Mouse (Mus musculus) embryonic facial prominence, embryonic 14.5 days (tissue): ENCODE measurements at regions not wholly inside any gene's neighbourhood (a gene's known extent, or its start where the extent isn't known, plus 50 kb on each side); places are given as distances from the start of the nearest gene placed in this dataset.
A peak's percentile ranks its signal among the peaks of the same experiment; 100 is the strongest.

ENCODE experiments used
- ATAC-seq: fragments of 200-750 bp; cut with Nextera tagmentation; 2 replicates; pipeline ENCODE4 v1.8.0; 2017; ENCODE audit warnings: low read depth, moderate number of reproducible peaks, moderate TSS enrichment
- DNase-seq: peaks from one replicate; pipeline ENCODE4 v3.0.0-alpha.2; 2015; ENCODE audit warnings: low spot score
- H3K27ac ChIP-seq: fragments of 300-500 bp; sonication (generic); replicated peaks from 2 replicates; pipeline ENCODE4 v1.5.1; 2014; ENCODE audit warnings: low read depth, mild to moderate bottlenecking, low read length, moderate library complexity
- H3K27me3 ChIP-seq: fragments of 300-500 bp; sonication (generic); replicated peaks from 2 replicates; pipeline ENCODE4 v1.6.1; 2014; ENCODE audit warnings: low read length; ENCODE audit not compliant: control insufficient read depth, insufficient read depth
- H3K36me3 ChIP-seq: fragments of 300-500 bp; sonication (generic); 2 replicates; pipeline ENCODE4 v1.6.1; 2014; ENCODE audit warnings: low read length, mixed read lengths; ENCODE audit not compliant: control insufficient read depth, insufficient read depth
- H3K4me1 ChIP-seq: fragments of 300-500 bp; sonication (generic); 2 replicates; pipeline ENCODE4 v1.6.1; 2014; ENCODE audit warnings: antibody characterized with exemption, low read length; ENCODE audit not compliant: control insufficient read depth, insufficient read depth
- H3K4me2 ChIP-seq: fragments of 300-500 bp; sonication (generic); 2 replicates; pipeline ENCODE4 v1.6.1; 2014; ENCODE audit warnings: low read depth, mild to moderate bottlenecking, low read length, moderate library complexity, mixed read lengths
- H3K4me3 ChIP-seq: fragments of 300-500 bp; sonication (generic); 2 replicates; pipeline ENCODE4 v1.5.1; 2014; ENCODE audit warnings: low read depth, mild to moderate bottlenecking, low read length
- H3K9ac ChIP-seq: fragments of 300-500 bp; sonication (generic); 2 replicates; pipeline ENCODE4 v1.6.1; 2014; ENCODE audit warnings: low read depth, mild to moderate bottlenecking, low read length, moderate library complexity, mixed read lengths
- H3K9me3 ChIP-seq: fragments of 300-500 bp; sonication (generic); 2 replicates; pipeline ENCODE4 v1.6.1; 2016; ENCODE audit warnings: low read length; ENCODE audit not compliant: control insufficient read depth
- WGBS: fragments of 180-500 bp; shearing (Covaris S2); extraction: QIAGEN DNeasy Blood & Tissue Kit; methylation state at CpG from one replicate; pipeline ENCODE4 v1.1.7; 2014; 5-methylcytosine and 5-hydroxymethylcytosine counted together

DNA sequence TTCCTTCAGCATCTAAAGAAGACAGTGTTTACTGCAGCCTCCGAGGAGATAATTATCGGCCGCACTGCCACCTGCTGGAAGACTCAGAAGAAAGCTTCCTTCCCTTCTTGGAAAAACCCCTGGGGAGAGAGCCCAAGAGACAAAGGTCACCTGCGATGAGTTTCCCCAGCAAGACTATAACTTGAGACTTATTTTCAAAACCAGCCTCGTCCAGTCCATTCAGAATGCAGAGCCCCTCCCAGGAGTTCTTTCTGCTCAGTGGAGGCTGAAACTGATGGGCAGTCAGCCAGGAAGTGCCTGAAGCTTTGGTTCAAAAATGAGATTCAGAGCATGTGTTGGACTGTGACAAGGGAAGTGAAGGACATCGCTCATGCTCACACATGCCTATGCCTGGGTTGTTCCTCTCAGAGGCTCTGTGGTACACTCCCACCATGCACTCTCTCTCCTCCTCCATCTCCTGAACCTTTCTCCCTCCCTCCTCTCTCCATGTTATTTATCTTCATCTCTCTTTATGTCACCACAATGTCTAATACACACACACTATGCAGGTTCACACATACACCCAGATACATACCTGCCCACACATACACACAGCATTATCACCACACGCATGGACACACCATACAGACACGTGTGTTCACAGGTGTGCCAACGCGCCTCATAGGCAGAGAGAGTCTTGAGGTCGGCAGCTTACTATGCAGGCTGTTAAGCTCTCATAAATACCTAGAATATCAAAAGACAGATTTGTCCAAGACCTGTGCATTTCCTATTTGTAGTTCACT lies 78.3 kb upstream of the Pitrm1 start:
- H3K27ac ChIP-seq: no peak overlapping the region
- no peaks in the 10 kb centered on the region for H3K4me1 ChIP-seq
- no peak overlapping the region for H3K4me2 ChIP-seq
- H3K4me3 ChIP-seq: no peak overlapping the region
- H3K36me3 ChIP-seq: no peaks in the 10 kb centered on the region
- H3K9me3 ChIP-seq: peaks cover 4% of the 10 kb centered on the region; the same call in 1 of the 2 replicates
- 47% methylated on average over 11 of the region's 11 CpGs for WGBS
- no peaks in the 10 kb centered on the region for H3K27me3 ChIP-seq
- no peak overlapping the region for H3K9ac ChIP-seq
- ATAC-seq (no peak), DNase-seq (peak; percentile 64)

DNA sequence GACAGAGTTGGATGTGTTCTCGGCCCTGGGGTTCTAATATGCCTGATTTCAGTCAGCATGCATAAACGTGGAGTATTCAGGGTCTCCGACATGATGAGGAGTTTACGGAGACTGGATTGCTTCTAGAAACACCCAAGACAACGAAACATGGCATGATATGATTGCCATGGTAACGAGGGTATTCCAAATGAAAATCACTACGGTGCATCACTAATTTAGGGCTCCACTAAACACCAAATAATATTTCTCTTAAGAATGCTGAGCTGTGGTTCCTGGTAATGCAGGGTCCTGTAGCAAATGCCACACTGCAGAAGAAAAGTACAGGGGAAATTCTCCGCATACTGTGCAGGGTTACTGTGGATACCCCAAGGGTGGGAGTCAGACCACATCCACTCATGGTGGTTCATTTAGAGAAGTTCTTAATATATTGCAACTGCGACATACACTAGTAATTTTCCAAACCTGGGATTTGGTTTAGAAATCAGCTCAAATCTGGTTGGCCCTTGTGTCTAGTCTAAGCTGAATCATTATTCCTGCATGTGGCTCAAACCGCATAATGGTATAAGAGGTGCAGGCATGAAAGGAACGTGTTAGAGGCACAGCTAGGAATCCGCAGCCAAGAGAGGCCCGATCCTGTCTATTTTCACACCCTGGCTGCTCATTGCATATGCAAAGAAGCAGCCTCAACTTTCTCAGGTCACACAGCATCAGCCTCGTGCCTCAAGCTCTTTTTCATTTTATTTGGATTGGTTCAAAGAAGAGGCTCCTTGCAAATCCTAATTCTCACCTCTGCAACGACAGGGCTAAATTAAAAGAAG lies 77.5 kb upstream of the Pitrm1 start:
- no peak for ATAC-seq
- H3K36me3 ChIP-seq: no peaks in the 10 kb centered on the region
- no peak overlapping the region for H3K4me3 ChIP-seq
- peak; percentile 16 for DNase-seq
- H3K4me2 ChIP-seq: no peak overlapping the region
- H3K9me3 ChIP-seq: peaks cover 4% of the 10 kb centered on the region; the same call in 1 of the 2 replicates
- no peak overlapping the region for H3K27ac ChIP-seq
- no peak overlapping the region for H3K9ac ChIP-seq
- WGBS: 69% methylated on average over 15 of the region's 15 CpGs
- no peaks in the 10 kb centered on the region for H3K27me3 ChIP-seq
- H3K4me1 ChIP-seq: no peaks in the 10 kb centered on the region

GRCm38 (mm10) chr13:6471643-6472042 lies 76.3 kb upstream of the Pitrm1 start:
- Histone ChIP-seq H3K27ac (no peak overlapping the region), H3K4me1 (no peaks in the 10 kb centered on the region), H3K27me3 (no peaks in the 10 kb centered on the region), H3K36me3 (no peaks in the 10 kb centered on the region), H3K4me3 (no peak overlapping the region), H3K4me2 (no peak overlapping the region), H3K9ac (no peak overlapping the region), H3K9me3 (peaks cover 4% of the 10 kb centered on the region; the same call in 1 of the 2 replicates)
- DNase-seq (peak; percentile 89), ATAC-seq (peak; percentile 72)
- 8% methylated on average over 7 of the region's 7 CpGs for WGBS

DNA sequence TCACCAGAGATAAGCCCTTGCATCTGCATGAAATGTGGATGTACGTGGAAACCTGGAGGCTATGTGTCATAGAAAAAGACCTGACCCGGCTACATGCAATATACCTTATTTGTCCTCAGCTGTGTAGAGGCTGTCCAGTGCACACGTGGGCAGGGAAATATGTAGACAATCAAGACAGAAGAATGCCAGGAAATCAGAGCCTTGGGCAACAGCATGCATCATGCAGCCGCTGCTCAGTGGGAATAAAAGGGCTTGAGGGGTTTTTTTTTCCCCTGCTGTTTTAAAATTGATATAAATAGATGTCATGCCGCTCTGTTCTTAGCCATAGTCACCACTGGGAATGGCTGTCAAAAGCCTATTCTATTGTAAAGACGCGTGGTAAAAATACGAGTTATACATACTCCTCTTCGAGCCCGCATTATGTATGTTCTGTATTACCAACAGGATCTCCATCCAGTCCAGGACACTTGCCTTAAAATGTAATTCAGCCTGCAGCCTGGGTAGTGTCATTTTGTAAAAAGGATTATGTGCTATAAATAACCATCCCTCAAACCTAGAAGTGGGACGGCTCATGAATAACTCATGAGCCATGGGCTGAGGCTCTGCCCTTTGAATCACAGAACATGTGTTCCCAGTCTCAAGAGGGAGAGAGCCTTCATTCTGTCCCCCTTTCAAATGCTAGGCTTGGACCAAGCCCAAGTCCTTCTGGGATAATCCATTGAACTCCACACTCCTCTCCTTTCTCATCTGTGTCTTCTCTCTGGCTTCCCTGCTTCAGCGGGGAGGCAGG lies 74.4 kb upstream of the Pitrm1 start:
- Histone ChIP-seq H3K9ac (no peak overlapping the region), H3K27me3 (no peaks in the 10 kb centered on the region), H3K27ac (no peak overlapping the region), H3K36me3 (no peaks in the 10 kb centered on the region), H3K4me2 (no peak overlapping the region), H3K4me1 (no peaks in the 10 kb centered on the region), H3K4me3 (no peak overlapping the region), H3K9me3 (no peaks in the 10 kb centered on the region)
- ATAC-seq (peak; percentile 35; the same call in 1 of the 2 replicates), DNase-seq (peak; percentile 69)
- WGBS: 58% methylated on average over 12 of the region's 12 CpGs

- H3K36me3 ChIP-seq: no peaks in the 10 kb centered on the region
- H3K27ac ChIP-seq: no peak overlapping the region
- ATAC-seq (no peak), DNase-seq (no peak)
- H3K9me3 ChIP-seq: no peaks in the 10 kb centered on the region
- no peak overlapping the region for H3K4me3 ChIP-seq
- no peaks in the 10 kb centered on the region for H3K27me3 ChIP-seq
- no peak overlapping the region for H3K4me2 ChIP-seq
- WGBS: 66% methylated on average over 6 of the region's 6 CpGs
- H3K4me1 ChIP-seq: no peaks in the 10 kb centered on the region; the same call in 1 of the 2 replicates
- H3K9ac ChIP-seq: no peak overlapping the region
Observed at GRCm38 (mm10) chr13:6479667-6480066, 68.3 kb upstream of the Pitrm1 start.

- no peaks in the 10 kb centered on the region; the same call in 1 of the 2 replicates for H3K4me1 ChIP-seq
- H3K36me3 ChIP-seq: no peaks in the 10 kb centered on the region
- no peaks in the 10 kb centered on the region for H3K27me3 ChIP-seq
- no peaks in the 10 kb centered on the region for H3K9me3 ChIP-seq
- no peak overlapping the region for H3K4me3 ChIP-seq
- DNase-seq (peak; percentile 42), ATAC-seq (no peak)
- H3K4me2 ChIP-seq: no peak overlapping the region
- H3K9ac ChIP-seq: no peak overlapping the region
- H3K27ac ChIP-seq: no peak overlapping the region
Observed at GRCm38 (mm10) chr13:6484418-6484817, 63.5 kb upstream of the Pitrm1 start.

DNA sequence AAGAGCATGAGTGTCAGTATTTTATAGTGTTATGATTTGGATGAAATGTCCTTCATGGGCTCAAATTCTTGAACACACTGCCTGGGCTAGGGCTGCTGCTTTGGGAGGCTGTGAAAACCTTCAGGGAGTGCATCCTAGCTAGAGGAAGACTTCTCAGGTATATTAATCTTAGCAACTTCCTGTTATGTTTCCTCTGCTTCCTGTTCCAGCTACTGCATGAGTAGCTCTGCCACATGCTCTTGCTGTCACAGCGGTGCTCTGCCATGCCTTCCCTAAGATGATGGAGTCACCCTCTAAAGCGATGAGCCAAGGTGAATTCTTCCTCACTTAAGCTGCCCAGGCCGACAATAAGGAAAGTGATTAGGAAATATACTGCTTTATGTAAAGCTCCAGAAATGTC lies 60.1 kb upstream of the Pitrm1 start:
- H3K9me3 ChIP-seq: no peaks in the 10 kb centered on the region
- no peaks in the 10 kb centered on the region for H3K36me3 ChIP-seq
- no peak overlapping the region for H3K27ac ChIP-seq
- H3K27me3 ChIP-seq: no peaks in the 10 kb centered on the region
- no peak overlapping the region for H3K4me2 ChIP-seq
- H3K4me1 ChIP-seq: no peaks in the 10 kb centered on the region; the same call in 1 of the 2 replicates
- no peak for DNase-seq
- H3K9ac ChIP-seq: no peak overlapping the region
- WGBS: 89% methylated on average over 3 of the region's 3 CpGs
- H3K4me3 ChIP-seq: no peak overlapping the region
- no peak for ATAC-seq

- peak; percentile 56 for DNase-seq
- Histone ChIP-seq H3K4me1 (no peaks in the 10 kb centered on the region), H3K4me3 (no peak overlapping the region), H3K9ac (no peak overlapping the region), H3K9me3 (no peaks in the 10 kb centered on the region), H3K4me2 (no peak overlapping the region), H3K27ac (no peak overlapping the region), H3K36me3 (no peaks in the 10 kb centered on the region), H3K27me3 (0 out of 2 replicates have a peak, but pooled peaks cover 3% of the 10 kb centered on the region)
- ATAC-seq: no peak
- 49% methylated on average over 5 of the region's 5 CpGs for WGBS
Observed at GRCm38 (mm10) chr13:6492916-6493619, 54.9 kb upstream of the Pitrm1 start.
